Mouse (Mus musculus): Measurements from ENCODE around the gene Sdf4.

The Sdf4 gene

DNA sequence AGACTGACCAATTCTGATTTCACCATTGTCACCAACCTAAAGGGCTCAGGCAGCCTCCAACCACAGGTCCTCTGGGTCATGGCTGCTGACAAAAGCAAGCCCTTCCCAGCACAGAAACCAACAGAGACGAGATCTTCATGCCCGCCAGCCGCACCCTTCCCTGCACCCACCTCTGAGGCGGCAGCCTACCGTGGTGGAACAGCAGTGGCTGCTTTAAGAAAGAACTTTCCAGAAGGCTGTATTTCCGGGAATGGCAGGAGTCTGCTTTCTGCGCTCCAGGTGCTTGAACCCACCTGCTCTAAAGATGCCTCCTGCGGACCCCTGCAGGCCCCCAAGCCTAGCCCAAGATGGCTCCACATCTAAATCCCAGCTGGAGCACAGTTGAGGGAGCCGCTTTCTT lies 66.2 kb downstream of the Sdf4 start:
- DNase-seq, result no peak

DNA sequence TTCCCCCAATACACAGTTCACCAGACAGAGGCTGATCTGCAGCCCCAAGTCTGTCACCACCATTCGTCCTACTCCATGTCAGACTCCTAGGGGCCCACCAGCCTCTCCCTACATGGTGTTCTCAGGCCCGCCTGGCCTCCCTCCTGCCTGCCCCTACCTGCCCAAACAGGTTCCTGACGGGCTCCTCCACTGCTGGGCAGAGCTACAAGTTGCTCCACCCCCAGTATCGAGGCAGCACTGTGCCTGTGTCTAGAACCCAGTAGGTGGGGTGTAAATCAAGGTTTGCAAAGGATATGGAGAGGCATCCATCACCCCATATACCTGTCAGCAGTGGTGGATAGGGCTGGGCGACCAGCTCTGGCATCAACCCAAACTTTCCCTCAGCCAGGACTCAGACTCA lies 66.6 kb downstream of the Sdf4 start, which contains the start of gene Ttll10:
Gene Ttll10 (minus strand): TSS at position 154 of the 400 bp plus-strand sequence.
- no peak for DNase-seq

DNA sequence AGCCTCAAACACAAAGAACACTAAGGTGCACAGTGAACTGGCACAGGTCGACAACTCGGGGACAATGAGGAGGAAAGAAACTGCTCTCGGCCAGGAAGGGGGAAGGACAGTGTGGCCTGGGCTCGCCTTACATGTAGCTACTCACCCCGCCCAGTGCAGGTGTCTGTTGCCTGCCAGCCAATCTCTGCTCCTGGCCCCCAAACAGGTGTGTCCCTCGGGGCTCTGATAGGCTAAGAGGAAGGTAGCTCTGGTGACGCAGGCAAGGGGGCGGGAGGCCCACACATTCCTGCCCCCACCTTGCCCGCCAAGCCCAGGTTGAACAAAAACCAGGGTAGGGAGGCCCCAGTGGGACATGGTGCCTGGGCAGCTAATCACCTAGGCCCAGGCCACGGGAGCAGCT lies 67.0 kb downstream of the Sdf4 start:
- DNase-seq, result no peak

Data from retina, postnatal 1 day (tissue).